Mouse (Mus musculus): Measurements from ENCODE around the gene Gstm2. TPM values are rescaled to one million over a fixed set of nuclear protein-coding genes. Genes with fewer than 3 reads are reported as not detected.

Gstm2 gene
- polyA plus RNA-seq, 1 experiment from 2014 or later, result 103 TPM

DNA sequence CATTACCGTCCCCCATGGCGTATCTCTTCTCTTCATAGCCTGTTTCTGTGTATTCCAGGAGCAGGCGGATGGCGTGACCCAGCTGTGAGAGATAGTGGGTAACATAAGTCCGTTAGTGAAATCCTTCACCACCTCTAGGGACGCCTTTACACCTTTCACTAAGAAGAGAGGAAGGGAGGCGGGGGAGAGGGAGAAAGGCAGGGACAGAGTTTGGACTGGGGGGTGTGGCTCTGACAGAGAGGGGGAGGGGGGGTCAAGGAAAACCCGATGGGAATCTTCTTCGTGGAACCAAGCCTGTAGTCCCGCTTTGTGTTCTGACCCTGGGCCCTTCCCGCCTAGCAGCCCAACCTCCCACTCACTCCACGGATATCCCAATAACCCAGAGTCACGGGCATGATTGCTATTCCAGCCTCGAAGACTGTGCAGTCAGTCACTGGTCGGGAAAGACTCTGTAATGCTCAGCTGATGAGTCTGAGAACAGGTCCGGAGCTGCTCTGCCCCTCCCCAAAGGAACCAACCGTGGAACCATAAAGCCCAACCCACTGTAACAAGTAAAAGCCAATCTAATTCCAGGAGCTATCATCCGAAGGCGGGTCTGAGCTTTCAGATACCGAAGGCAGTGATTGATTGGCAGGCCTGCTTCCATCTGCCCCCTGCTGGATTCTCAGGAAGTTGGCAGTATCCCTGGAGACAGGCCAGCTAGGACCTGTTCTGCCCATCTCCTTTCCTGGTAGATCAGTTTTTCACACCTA, 42.8 kb downstream of the Gstm2 start, which contains the start of gene Gstm6:
Gstm6 (minus strand) TSS at position 511 of the 752 bp plus-strand sequence.
- no peak within 1 kb of the TSS for H3K27ac ChIP-seq (ENCODE audit: low read depth)
- H3K9me3 ChIP-seq (ENCODE audit: low read depth, low read length), result no peaks in the 10 kb centered on the region
- peak within 1 kb of the TSS; percentile 8; the same call in 1 of the 2 replicates for H3K4me3 ChIP-seq (ENCODE audit: low read depth, low read length)
- TF ChIP-seq CTCF (IDR thresholded peaks at IDR 0.05; ENCODE audit: low read depth), result peak; percentile 68
- H3K36me3 ChIP-seq (ENCODE audit: insufficient read depth), result no peaks in the 10 kb centered on the region
- H3K9ac ChIP-seq, result no peak within 1 kb of the TSS
- ATAC-seq (ENCODE audit: insufficient read depth) (peak; percentile 62), DNase-seq (peak; percentile 65)
- peak within 1 kb of the TSS; percentile 44 for H3K4me2 ChIP-seq
- H3K4me1 ChIP-seq (ENCODE audit: insufficient read depth), result no peaks in the 10 kb centered on the region
- WGBS, result 11% methylated on average over 20 of the region's 20 CpGs
- no peaks in the 10 kb centered on the region for H3K27me3 ChIP-seq (ENCODE audit: insufficient read depth, low read length)

DNA sequence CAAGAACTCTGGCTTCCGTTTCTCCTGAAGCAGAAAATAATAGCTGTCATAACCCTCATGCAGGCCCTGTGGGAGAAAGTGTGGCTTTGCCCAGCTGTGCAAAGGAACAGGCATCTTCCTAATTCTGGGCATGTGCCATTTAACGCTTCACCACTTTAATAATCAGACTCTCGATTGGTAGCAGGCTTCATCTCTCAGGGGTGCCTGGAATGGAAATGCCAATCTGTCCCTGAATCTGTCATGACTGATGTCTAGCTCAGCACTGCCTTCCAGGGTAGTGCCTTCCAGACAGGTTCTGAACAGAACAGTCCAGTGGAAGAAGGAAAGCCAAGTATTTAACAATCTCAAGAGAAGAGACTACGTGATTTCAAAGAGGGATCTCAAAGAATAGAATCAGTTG, 45.0 kb downstream of the Gstm2 start:
- no peak for DNase-seq
- Histone ChIP-seq H3K4me3 (ENCODE audit: low read depth, low read length) (no peak overlapping the region), H3K9me3 (ENCODE audit: low read depth, low read length) (no peaks in the 10 kb centered on the region), H3K4me2 (no peak overlapping the region), H3K27ac (ENCODE audit: low read depth) (no peak overlapping the region), H3K36me3 (ENCODE audit: insufficient read depth) (no peaks in the 10 kb centered on the region), H3K4me1 (ENCODE audit: insufficient read depth) (no peaks in the 10 kb centered on the region), H3K9ac (no peak overlapping the region), H3K27me3 (ENCODE audit: insufficient read depth, low read length) (no peaks in the 10 kb centered on the region)
- ATAC-seq (ENCODE audit: insufficient read depth), result no peak
- 79% methylated on average over 4 of the region's 4 CpGs for WGBS
- TF ChIP-seq CTCF (IDR thresholded peaks at IDR 0.05; ENCODE audit: low read depth), result no peak

- Histone ChIP-seq H3K4me1 (ENCODE audit: insufficient read depth) (no peaks in the 10 kb centered on the region), H3K4me2 (no peak overlapping the region), H3K27ac (ENCODE audit: low read depth) (no peak overlapping the region), H3K4me3 (ENCODE audit: low read depth, low read length) (no peak overlapping the region), H3K36me3 (ENCODE audit: insufficient read depth) (no peaks in the 10 kb centered on the region), H3K9me3 (ENCODE audit: low read depth, low read length) (no peaks in the 10 kb centered on the region), H3K27me3 (ENCODE audit: insufficient read depth, low read length) (no peaks in the 10 kb centered on the region), H3K9ac (no peak overlapping the region)
- DNase-seq, result no peak
- TF ChIP-seq CTCF (IDR thresholded peaks at IDR 0.05; ENCODE audit: low read depth), result no peak
- no peak for ATAC-seq (ENCODE audit: insufficient read depth)
- WGBS, result 46% methylated on average over 7 of the region's 7 CpGs
Observed at GRCm38 (mm10) chr3:107940524-107940923, 45.7 kb downstream of the Gstm2 start.

- H3K36me3 ChIP-seq (ENCODE audit: insufficient read depth), result no peaks in the 10 kb centered on the region
Observed at GRCm38 (mm10) chr3:107939830-107940229, 46.4 kb downstream of the Gstm2 start.

GRCm38 (mm10) chr3:107939403-107939802, 46.9 kb downstream of the Gstm2 start:
- no peaks in the 10 kb centered on the region for H3K9me3 ChIP-seq (ENCODE audit: low read depth, low read length)
- H3K4me3 ChIP-seq (ENCODE audit: low read depth, low read length), result no peak overlapping the region
- no peaks in the 10 kb centered on the region for H3K4me1 ChIP-seq (ENCODE audit: insufficient read depth)
- no peak overlapping the region for H3K27ac ChIP-seq (ENCODE audit: low read depth)
- no peak overlapping the region for H3K4me2 ChIP-seq
- no peaks in the 10 kb centered on the region for H3K36me3 ChIP-seq (ENCODE audit: insufficient read depth)
- H3K9ac ChIP-seq, result no peak overlapping the region
- no peaks in the 10 kb centered on the region for H3K27me3 ChIP-seq (ENCODE audit: insufficient read depth, low read length)
- ATAC-seq (ENCODE audit: insufficient read depth) (peak; percentile 53; the same call in 1 of the 2 replicates), DNase-seq (peak; percentile 76)
- WGBS, result 34% methylated on average over 3 of the region's 3 CpGs
- peak; percentile 88 for TF ChIP-seq CTCF (IDR thresholded peaks at IDR 0.05; ENCODE audit: low read depth)

More at GRCm38 (mm10) chr3:107939830-107940229, 46.4 kb downstream of the Gstm2 start:
- H3K4me2 ChIP-seq, result no peak overlapping the region
- peak; percentile 28; the same call in 1 of the 2 replicates for ATAC-seq (ENCODE audit: insufficient read depth)
- H3K4me3 ChIP-seq (ENCODE audit: low read depth, low read length), result no peak overlapping the region
- H3K27me3 ChIP-seq (ENCODE audit: insufficient read depth, low read length), result no peaks in the 10 kb centered on the region
- no peaks in the 10 kb centered on the region for H3K9me3 ChIP-seq (ENCODE audit: low read depth, low read length)
- no peak for TF ChIP-seq CTCF (IDR thresholded peaks at IDR 0.05; ENCODE audit: low read depth)
- no peak for DNase-seq
- no peak overlapping the region for H3K9ac ChIP-seq
- WGBS, result 61% methylated on average over 4 of the region's 4 CpGs
- no peaks in the 10 kb centered on the region for H3K4me1 ChIP-seq (ENCODE audit: insufficient read depth)
- no peak overlapping the region for H3K27ac ChIP-seq (ENCODE audit: low read depth)

DNA sequence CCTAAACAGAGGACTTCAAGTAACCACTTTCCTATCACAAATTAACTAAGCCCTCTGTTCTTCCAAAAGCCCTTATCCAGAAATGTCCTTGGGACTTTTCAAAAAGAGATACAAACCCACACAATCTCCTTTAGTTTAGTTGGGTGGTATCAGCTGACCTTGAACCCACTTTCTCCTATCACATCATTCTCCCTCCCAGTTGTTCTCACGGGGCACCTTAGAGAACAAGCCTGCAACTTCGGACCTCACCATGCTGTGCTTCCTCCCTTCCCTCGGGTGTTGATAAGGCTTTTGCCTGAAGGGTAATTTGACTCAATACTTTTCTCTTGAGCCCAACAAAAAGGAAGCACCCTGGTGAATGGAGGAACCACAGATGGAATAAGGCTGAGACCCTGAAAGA, 50.4 kb downstream of the Gstm2 start:
- H3K4me2 ChIP-seq, result no peak overlapping the region
- no peaks in the 10 kb centered on the region for H3K36me3 ChIP-seq (ENCODE audit: insufficient read depth)
- no peak for TF ChIP-seq CTCF (IDR thresholded peaks at IDR 0.05; ENCODE audit: low read depth)
- WGBS, result 46% methylated on average over 3 of the region's 3 CpGs
- no peak overlapping the region for H3K27ac ChIP-seq (ENCODE audit: low read depth)
- no peaks in the 10 kb centered on the region for H3K27me3 ChIP-seq (ENCODE audit: insufficient read depth, low read length)
- no peaks in the 10 kb centered on the region for H3K4me1 ChIP-seq (ENCODE audit: insufficient read depth)
- ATAC-seq (ENCODE audit: insufficient read depth) (no peak), DNase-seq (no peak)
- H3K4me3 ChIP-seq (ENCODE audit: low read depth, low read length), result no peak overlapping the region
- no peaks in the 10 kb centered on the region for H3K9me3 ChIP-seq (ENCODE audit: low read depth, low read length)
- H3K9ac ChIP-seq, result no peak overlapping the region

DNA sequence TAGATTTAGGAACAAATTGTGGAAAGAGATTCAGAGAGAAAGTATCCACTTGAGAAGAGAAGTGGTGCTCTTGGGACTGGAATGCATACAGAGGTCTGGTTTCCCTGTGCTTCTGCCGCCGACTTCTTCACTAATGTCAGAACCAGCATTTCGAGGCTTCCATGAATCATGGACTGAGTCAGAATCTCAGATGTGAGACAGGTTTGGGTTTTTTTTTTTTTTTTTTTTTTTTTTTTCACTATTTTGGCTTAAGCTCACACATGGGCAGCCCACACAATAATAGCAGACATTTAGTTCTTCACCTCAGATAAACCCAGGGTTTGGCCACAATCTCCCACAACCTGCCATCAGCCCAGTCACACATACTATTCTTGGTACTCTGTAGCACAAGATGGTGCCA, 51.0 kb downstream of the Gstm2 start:
- ATAC-seq (ENCODE audit: insufficient read depth) (no peak), DNase-seq (no peak)
- WGBS, result 66% methylated on average over 3 of the region's 3 CpGs
- no peak for TF ChIP-seq CTCF (IDR thresholded peaks at IDR 0.05; ENCODE audit: low read depth)
- no peak overlapping the region for H3K9ac ChIP-seq
- no peaks in the 10 kb centered on the region for H3K27me3 ChIP-seq (ENCODE audit: insufficient read depth, low read length)
- no peaks in the 10 kb centered on the region for H3K9me3 ChIP-seq (ENCODE audit: low read depth, low read length)
- H3K4me2 ChIP-seq, result no peak overlapping the region
- H3K36me3 ChIP-seq (ENCODE audit: insufficient read depth), result no peaks in the 10 kb centered on the region
- no peak overlapping the region for H3K27ac ChIP-seq (ENCODE audit: low read depth)
- no peaks in the 10 kb centered on the region for H3K4me1 ChIP-seq (ENCODE audit: insufficient read depth)
- no peak overlapping the region for H3K4me3 ChIP-seq (ENCODE audit: low read depth, low read length)

All from lung, embryonic 14.5 days (tissue).